Mouse (Mus musculus) cerebellum, adult 9-11 months (tissue): Measurements from ENCODE around the gene Coq10a.

Experiments used
- DNase-seq: peaks from one replicate; pipeline ENCODE4 v3.0.0; 2022

Gene Coq10a

DNA sequence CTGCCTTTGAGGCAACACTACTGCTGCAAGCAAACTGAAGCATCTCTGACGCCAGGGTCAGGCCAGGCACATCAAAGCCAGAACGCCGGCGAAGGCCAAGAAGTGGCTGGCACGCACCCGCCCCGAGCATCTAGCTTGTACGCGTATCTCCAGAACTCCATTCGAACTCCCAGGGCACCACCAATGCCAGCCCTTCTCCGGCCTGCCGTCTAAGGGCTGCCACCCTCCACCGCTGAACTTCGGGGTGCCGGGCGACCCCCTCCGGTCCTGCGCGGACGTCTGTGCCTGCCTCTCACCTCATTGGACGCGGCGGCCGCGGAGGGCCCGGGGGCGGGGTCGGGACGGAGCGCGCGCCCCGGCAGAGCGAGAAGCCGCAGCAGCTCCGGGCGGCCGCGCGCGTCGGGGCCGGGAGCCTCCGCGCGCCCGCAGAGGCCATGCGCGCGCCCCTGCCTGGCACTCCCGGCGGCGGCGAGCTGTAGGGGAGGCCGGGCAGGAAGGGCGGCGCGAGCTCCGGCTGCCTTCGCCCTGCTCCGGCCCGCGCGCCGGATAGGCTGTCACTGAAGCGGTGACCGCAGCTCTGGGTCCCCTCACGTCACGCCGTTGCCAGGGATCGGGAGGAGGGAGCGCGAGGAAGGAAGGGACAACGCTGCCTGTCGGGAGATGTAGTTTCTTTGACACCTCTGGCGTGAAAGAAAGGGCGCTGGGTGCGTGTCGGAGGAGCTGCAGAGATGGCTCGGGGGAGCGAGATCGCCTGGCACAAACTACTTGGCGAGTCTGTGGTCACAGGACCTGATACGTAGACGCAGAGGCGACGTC, at the start of gene Coq10a:
Gene Coq10a (minus strand): TSS at position 596 of the 816 bp plus-strand sequence.
- peak; percentile 98 for DNase-seq

DNA sequence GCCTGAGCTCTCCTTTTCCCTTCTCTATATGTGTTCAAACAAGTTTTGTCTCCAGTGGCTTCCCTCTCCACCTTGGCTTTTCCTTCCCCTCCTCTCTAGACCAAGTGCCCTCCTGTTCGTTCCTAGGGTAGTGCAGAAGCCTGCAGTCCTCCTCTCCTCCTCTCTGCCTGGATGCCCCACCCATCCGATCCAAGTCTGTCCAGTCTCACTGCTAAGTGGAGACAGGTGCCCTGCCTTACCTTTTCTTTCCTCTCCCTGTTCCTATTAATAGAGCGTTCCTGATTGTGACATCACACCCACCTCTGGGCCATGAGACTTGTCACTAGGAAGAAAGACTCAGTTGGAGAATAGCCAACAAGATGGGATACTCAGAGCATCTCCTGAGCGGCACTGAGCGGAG, 46.1 kb upstream of the Coq10a start:
- DNase-seq: no peak

DNA sequence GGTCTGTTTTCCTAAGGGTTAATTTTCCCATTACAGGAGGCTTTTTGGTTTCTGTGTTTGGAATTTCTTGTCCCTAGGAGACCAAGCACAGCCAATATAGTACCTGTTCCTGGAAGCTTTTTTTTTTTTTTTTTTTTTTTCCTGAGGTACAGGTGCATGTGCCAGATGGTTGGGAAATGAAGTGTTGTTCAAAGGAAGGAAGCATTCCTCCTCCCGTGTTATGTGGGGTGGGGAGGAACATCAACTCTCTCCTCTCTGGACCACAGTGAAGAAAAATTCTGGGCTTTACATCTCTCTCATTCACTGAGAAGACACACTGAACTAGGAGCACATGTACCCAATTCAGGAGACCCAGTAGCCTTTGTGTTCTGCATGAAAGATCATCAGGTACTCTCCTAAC, 44.3 kb upstream of the Coq10a start:
- DNase-seq: no peak

DNA sequence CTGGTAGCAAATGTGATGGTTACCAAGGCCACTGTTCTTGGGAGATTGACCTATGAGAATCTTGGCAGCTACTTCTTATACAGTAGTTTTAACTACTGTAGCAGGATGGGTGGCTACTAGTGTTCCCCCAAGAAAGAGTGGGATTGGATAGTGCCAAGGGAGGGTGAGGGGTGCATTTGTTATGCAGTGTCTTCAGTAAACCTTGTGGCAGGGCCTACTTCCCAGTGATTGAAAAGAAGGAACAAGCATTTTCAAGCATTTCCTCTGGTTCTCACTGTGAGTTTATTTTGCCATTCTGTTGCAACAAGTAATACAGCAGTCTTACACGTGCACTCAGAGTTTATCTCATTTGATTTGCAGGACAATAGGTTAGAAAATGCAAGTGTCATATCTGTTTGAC, 43.8 kb upstream of the Coq10a start:
- DNase-seq: no peak

DNA sequence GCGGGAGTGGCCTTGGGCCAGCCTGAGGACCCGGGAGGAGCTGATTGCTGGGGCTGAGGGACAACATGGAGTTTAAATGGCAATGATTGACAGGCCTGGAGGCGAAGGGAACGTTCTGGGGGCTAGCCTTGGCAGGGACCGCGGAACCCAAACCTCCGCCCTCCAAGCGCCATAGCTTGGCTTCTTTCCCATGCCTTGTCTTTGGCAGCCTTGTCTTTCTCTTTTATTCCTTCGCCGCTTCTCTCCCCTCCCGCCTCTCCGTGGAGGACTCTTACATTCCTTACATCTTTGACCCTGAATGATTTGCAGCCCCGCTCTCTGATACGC, 43.2 kb upstream of the Coq10a start:
- no peak for DNase-seq

DNA sequence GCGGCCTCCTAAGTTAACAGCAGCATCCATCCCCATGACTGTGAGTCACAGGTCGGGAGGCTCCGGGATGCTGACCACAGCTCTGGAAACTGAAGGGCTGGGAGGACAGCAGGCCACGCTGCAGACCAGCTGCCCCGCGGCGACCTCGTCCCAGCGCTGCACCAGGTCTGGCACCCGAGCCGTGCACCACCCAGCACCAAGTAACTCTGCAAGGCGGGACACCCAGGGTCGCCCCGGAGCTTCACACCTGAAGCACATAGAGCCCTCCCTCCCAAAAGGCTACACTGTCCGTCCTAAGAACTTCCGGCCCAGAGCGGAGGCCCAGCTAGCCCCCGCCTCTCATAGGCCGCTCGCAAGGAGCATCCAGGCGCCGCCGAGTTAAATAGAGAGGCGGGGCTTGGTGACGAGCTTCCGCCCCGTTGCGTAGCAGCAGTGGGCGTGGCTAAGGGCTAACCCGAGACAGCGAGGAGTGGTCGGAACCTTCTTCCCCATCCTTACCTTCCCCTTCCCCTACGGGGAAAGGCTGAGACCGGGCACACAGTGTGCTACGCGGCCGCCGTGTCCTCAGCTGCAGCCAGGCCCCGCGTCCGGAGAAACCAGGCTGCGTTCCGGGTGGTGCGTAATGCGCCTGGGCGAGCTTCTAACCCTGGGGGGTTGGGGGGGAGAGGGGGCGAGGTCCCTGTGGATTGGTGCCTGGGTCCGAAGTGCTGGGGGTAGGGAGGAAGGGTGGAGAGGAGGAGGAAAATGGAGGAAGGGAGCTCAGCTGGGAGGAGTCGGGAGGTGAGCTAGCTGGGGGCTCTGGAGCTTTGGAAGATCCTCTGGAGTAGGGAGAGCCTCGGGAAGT, 42.6 kb upstream of the Coq10a start, which contains the start of the genes Nabp2 and Rnf41:
Gene Nabp2 (minus strand): TSS at position 282 of the 844 bp plus-strand sequence.
Gene Rnf41 (plus strand): TSS at position 447 of the 844 bp plus-strand sequence.
- DNase-seq: peak; percentile 96

DNA sequence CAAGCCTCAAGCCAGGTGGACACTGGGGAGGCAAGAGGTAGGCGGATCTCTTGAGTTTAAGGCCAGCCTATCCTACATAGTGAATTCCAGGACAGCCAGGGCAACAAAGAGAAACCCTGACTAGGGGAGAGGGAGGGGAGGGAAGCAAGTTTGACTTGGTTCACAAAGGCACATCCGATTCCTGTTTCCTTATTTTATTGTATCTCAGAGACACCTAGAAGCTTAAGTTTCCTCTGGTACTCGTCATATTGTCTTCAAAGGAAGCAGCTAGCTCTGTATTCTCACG, 41.7 kb upstream of the Coq10a start:
- no peak for DNase-seq

DNA sequence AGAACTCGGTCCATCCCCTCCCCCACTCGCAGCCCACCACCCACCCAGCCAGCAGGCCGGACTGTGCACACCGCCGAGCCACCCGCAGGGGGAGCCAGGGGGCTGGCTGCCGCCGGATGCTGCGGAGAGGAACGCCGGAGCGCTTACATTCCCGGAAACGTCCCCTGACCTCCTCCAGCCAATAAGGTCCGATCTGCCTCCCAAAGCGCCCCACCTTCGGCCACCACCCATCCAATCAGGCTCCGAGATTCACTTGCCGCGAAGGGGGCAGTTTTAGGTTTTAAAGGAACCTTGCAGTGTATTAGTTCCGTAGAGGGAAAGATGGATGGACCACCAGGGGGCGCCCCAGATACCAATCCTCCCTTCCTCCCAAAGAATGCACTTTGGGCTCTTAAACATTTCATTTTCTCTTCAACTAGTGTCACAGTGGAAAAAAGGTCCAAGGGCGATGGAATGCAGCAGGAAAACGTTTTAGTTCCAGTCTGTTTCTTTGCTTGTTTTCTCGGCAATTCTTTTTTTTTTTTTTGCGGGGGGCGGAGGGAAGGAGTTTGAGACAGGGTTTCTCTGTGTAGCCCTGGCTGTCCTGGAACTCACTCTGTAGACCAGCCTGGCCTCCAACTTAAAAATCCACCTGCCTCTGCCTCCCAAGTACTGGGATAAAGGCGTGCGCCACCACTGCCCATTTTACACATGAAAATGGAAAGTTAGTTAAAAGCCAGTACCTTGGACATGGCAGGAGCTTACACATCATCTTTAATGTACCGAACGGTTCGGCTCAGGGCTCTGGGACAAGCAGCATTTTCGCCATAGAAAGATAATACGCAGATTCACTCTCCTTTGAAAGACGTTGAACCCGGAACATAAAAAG, 41.1 kb upstream of the Coq10a start:
- peak; percentile 98 for DNase-seq

DNA sequence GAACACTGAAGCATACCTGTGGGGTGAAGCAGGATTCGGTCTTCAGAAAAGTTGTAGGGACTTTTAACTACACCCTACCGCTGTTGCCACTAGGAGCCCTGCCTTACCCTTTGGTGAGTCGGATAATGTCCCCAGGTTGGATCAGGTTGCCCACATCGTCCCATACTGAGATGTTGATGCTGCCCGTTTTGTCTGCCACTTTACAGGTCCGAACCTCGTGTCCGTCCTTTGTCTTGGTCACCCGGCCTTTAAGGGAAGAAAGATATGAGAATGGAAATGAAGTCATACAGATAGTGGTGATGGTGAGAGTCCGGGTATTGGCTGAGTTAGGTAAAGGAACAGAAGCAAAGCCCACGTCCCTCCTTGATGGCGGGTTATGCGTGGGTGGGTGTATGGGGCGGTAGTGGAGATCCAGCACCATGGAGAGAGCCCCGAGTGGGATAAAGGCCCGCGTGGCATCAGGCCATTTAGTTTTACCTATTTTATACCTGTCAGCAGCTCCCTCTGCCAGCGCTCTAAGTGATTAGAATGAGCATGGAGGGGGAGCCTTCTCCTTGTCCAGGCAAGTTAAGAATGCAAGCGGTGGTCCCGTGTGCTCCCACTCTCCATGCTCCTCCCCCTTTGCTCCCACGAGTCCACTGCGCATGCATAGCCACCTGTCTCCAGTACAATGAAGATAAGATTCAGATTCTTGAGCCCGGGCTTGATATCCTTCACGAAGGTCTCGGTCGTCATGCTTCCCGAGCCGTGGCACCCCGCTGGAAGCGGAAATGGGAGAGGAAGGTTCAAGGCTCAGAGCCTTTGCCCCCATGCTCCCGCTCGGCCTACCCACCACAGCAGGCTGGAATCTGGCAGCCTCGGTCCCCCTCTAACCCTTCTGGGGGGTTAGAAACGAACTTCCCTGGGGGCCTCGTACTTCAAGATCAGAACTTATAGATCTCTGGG, 40.1 kb upstream of the Coq10a start:
- DNase-seq: peak; percentile 72

DNA sequence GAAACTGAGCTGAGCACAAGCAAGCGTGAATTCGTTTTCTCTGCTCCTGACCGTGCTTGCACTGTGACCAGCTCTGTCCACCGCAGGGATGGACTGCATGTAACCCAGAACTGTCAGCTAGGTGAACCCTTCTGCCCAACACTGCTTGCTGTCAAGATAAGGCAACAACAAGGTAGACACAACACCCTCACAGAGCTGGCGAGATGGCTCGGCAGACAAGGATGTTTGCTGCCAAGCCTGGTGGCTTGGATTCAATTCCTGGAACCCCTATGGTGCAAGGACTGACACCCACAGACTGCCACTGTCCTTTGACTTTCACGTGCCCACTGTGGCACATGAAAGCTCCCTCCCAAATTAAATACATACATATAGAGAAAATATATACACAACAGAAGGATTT, 35.1 kb upstream of the Coq10a start:
- DNase-seq: peak; percentile 84

DNA sequence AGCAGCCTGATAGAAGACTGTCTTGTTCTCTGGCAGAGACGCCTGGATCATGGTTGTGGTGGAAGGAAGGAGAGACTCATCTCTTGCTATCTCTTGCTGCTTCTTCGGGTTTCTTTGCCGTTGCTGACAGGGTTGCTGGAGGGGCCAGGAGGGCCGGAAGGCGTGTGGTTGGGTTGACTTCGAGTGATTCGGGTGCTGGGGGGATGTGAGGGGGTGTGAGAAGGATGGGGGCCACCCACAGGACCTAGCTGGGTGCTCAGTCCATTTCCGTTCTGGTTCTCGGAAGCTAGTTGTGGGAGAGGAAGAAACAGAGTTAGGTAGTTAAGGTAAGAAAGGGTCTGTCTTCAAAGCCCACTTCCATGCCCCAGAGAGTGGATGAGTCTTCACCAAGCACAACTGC, 32.8 kb upstream of the Coq10a start:
- no peak for DNase-seq

DNA sequence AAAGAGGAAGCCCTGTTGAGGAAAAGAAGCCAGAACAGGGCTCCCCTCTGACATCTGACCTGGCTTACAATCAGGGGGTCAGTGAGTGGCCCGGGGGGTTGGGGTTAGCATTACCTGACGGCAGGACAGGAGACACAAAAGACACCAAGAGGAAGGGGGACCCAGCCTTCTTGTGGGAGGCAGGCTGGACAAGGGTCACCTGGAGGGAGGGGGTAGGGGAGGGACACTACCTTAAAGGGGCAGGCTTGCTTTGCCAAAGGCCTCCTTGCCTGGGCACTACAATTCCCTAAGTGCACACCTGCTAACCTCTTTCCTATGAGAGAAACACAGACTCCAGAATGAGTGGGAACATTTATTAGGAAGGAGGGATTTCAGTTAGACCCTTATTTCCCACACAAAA, 32.3 kb upstream of the Coq10a start, which contains the start of gene Slc39a5:
Gene Slc39a5 (minus strand): TSS at position 174 of the 400 bp plus-strand sequence.
- DNase-seq: peak; percentile 17

DNA sequence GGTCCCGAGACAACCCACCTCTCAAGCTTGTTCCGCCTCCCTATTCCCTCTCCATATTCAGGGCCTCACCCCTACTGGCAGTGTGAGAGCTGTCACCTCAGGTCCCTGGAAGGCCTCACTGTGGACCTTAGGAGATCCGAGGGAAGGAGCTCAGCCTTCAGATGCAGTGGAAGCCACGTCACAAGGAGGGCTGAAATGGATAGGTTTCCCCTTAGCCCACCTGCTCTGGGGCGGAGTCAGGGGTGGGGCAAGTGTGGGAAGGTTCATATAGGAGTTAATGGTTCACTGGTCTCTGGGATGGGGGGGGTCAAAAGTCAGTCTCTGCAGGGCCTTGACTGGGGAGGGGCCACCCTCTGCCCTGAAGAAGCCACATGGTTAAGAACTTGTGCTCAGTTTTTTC, 31.5 kb upstream of the Coq10a start:
- DNase-seq: peak; percentile 15

DNA sequence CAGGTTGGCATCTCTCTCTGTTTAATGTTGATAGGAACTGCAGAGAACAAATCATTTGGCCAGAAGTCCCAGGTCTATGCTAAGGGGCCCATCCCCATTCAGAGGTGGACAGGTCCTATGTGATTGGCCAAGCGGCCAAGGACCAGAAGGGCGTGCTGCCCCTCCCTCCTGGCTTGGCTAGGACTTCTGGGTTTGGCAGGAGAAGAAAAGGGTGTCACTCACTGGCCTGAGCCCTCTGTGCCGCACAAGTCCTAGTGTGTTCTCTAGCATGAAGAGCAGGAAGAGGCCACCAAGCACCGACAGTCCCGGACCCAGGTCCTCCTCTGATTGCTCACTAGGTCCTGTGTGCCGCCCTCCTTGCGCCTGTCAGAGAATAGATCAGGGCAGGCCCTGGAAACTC, 28.7 kb upstream of the Coq10a start:
- peak; percentile 76 for DNase-seq

DNA sequence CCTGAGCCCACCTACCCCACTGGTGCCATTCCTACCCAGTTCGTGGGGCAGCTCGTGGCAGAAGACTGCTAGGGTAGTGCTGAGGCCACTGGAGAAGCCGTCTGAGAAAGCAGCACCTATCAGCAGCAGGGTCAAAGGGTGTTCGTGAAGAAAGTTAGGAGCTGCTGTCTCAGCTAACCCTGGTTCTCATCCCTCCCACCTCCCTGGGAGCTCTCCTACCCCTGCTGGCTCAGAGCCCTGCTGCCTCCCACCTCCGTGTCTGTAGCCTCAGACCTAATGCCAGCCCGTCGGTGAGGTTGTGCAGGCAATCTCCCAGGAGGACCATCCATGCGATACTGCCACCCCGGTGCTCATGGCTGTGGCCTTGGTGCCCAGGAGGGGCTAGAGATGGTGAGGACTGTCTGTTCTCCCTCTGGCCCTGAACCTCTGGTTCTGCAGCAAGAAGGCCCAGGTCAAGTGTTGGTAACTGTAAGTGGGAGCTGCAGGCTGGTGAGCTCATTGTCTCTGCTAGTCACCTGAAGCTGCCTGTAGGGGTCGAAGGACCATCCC, 28.0 kb upstream of the Coq10a start:
- DNase-seq: no peak

DNA sequence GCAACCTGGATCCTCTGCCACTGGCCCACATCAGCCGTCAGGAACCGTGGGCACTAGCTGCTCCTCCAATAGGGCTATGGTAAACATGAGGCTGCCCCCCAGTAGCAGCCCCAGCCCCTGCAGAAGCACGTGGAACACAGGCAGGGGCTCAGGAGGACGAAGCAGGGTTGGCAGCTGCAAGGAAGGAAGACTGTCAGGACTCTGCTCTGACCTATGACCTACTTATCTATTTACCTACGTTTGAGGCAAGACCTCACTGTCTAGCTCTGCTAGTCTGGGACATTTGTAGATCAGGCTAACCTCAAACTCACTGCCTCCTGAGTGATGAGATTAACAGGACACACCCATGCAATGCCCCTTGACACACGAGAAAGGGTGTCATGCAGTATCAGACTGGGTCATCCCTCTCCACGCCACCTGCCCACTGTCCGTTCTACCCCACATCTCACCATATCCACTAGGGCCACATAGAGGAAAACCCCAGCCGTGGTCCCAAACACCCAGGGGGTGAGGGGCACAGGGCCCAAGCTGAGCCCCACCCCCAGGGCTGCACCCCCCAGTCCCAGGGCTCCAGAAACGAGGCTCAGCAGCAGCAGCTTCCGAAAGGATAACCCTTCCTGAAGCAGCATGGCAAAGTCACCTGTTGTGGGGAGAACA, 27.3 kb upstream of the Coq10a start:
- no peak for DNase-seq

DNA sequence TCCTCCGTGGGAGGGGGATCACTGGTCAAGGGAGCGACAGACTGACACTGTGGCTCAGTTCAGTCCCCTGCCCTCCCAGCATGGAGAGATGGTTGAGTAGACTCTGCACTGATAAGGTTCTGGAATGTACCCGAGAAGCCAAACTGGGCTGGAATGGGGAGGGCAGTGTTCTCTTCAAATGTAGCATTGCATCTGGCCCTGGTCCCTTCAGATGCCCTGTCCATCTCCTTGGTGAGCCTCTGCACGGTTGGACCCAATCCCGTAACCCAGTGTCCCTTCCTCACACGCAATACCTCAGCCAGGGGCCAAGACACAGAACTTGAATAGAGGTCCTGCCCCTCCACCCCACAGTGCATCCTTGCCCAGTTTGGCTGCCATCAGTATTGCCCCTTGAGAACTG, 23.1 kb upstream of the Coq10a start:
- no peak for DNase-seq

DNA sequence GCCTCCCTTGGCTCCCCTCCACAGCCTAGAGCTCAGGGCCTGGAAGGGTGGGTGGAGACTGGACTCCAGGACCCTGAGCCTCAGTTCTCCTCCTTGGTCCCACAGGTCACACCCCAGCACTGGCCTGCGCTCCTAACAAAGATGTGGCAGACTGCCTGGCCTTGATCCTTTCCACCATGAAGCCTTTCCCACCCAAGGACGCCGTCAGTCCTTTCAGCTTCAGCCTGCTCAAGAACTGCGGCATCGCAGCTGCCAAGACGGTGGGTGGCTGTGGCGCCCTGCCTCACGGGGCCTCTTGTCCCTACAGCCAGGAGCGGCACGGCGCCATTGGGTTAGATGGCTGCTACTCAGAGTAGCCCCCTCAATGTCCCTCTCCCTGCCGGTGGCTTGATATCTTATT, 21.6 kb upstream of the Coq10a start:
- DNase-seq: no peak

DNA sequence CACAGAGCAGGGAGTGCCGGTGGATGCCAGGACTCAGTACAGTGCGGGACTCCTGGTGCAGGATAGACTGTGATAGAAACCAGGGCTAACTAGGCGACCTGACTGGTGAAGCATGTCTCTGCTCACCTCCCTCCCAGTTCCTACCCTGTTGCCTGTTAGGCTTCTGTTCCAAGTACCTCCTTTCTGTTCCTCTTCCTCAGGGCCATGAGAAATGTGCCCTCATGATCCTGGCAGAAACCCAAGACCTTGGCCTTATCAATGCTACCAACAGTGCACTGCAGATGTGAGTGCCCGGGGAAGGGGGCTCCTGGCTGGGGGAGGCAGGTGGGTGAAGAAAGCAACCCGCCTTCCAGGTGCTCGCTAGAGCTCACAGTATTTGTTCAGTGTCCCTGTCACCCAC, 20.8 kb upstream of the Coq10a start:
- DNase-seq: no peak

DNA sequence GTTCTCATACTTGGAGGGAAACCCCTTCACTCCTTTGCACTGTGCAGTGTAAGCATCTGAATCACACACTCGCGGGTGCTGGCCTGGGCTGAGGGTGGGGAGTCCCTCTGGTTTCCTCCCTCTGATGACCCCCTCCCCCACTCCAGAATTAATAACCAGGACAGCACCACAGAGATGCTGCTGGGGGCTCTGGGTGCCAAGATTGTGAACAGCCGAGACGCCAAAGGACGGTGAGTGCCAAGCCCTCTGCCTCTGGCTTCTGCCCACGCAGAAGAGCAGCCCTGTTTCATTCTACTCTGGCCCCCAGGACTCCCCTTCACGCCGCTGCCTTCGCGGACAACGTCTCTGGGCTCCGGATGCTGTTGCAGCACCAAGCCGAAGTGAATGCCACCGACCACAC, 20.1 kb upstream of the Coq10a start:
- DNase-seq: no peak

DNA sequence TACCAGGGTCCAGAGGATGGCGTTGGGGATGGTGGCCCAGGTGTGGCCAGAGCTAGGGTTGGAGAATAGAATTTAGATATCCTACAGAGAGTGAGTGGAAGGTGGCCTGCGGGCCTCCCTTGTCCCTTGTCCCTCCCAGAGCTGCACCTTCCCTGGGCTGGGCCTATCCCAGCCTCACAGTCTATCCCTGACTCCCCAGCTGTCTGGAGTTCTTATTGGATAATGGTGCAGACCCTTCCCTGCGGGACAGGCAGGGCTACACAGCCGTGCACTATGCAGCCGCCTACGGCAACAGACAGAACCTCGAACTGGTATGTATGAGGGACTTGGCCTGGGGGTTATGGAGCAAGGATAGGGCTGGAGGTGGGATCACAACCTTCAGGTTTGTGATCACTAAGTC, 17.1 kb upstream of the Coq10a start:
- DNase-seq: no peak
